Mouse (Mus musculus): ENCODE measurements around the gene Cyb561d1.

DNA sequence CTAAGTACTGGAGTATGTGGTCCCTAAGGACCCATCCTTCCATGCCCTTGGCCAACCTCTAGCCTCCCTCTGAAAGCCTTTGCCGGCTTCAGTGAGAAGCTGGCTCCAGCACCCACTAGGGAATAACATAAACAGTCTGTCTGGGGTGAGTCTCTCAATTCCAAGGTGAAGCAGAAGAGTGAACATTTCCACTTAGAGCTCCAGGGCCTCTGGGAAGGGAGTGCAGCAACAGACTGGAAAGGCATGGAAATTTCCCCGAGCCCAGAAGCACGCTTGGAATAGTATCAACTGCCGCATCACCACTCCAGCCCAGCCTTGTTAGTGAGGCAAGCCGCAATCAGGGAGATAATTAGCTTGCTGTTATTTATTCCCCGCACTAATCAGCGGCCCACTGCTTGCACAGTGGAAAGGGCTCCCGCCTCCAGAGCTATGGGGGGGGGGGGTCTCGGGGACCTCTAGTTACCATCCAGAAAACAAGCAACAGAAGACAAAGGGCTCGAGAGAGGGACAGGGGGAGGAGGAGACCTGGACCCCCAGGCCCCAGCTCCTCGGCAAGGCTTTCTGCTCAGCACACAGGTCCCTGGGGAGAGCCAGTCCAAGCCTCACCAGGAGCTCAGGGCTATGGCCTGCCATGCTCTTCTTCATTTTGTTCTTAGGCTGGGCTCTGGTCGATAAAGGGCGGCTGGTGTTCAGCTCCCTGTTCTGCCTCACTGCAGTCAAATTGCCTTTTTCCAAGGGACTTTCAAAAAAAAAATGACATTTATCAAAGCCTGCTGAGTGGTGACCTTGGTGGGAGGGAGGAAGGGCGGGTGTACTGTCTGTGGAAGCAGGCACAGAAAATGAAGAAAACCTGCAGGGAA lies 26.1 kb downstream of the Cyb561d1 start:
- no peak for TF ChIP-seq CTCF (IDR thresholded peaks at IDR 0.05; ENCODE audit: control insufficient read depth, insufficient read depth, low read length)
- TF ChIP-seq POLR2A (IDR thresholded peaks at IDR 0.05; ENCODE audit: borderline replicate concordance, control insufficient read depth, low read depth, low read length): no peak
